Mouse (Mus musculus) liver, postnatal 0 days (tissue): ENCODE data around the gene Tpbgl.

ENCODE experiments used
- CTCF ChIP-seq: sonication (generic); IDR thresholded peaks from 2 replicates; pipeline ENCODE4 v1.5.1; 2016; ENCODE audit warnings: antibody characterized with exemption, low read depth
- EP300 ChIP-seq: IDR thresholded peaks from 2 replicates; pipeline ENCODE4 v1.6.1; 2016; ENCODE audit warnings: antibody characterized with exemption, low read depth, mild to moderate bottlenecking

DNA sequence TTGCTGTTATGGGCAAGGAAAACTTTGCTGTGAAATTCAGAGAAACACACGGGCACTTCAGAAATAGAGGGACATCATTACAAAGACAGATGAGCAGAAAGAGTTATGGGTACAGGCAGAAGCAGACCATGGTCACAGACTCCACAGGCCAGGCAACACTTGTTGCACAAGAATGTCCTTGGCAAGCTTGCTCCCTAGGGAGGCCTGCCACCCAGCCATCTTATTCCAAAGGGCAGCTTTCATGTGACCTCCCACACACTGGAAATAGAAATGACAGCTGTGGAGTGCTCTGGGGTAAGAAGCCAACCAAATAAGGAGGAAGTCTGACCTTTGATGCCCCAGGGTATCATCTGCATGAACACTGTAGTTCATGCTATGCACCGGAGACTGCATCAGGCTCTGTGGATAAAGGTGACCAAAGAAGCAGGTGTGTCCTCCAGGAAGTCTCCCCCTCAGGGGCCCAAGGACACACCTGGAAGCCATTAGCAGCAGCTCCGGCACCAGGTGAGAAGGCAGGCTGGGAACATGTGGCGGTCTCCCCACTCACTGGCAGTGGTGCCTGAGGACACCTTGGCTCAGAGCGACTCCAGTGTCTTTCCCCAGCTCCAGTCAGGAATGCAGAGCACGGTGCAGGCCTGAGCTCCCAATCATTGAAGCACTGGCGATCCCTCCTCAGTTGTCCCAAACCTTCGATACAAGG is 7.2 kb upstream of the Tpbgl start:
- no peak for TF ChIP-seq CTCF
- no peak for TF ChIP-seq EP300
